Mouse (Mus musculus): ENCODE measurements around the gene Nt5c2.
"Not testable (repeated sequence)": the region's sequence is repeated elsewhere in the genome, so short reads cannot be mapped to it uniquely, and the experiment has no call there.

Gene Nt5c2

GRCm38 (mm10) chr19:46988231-46989087, 26.5 kb downstream of the Nt5c2 start:
- peak; percentile 54 for DNase-seq (ENCODE audit: low spot score)

DNA sequence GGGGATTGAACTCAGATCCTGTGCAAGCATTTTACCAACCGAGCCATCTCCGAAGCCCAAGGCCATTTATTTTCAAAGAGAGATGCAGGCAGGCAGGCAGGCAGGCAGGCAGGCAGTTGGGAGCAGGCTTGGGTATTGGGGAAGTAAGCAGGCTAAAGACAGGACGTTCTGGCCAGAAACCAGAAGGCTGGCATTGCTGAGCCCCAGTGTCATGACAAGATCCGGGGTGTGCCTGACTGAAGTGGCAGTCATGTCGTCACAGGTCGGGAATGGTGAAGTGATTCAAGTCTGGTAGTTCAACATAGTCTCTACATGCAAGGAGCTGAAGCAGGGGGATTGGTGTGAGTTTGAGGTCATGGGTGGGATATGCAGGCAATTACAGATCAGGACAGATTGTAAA, 27.3 kb downstream of the Nt5c2 start:
- no peak for DNase-seq (ENCODE audit: low spot score)

DNA sequence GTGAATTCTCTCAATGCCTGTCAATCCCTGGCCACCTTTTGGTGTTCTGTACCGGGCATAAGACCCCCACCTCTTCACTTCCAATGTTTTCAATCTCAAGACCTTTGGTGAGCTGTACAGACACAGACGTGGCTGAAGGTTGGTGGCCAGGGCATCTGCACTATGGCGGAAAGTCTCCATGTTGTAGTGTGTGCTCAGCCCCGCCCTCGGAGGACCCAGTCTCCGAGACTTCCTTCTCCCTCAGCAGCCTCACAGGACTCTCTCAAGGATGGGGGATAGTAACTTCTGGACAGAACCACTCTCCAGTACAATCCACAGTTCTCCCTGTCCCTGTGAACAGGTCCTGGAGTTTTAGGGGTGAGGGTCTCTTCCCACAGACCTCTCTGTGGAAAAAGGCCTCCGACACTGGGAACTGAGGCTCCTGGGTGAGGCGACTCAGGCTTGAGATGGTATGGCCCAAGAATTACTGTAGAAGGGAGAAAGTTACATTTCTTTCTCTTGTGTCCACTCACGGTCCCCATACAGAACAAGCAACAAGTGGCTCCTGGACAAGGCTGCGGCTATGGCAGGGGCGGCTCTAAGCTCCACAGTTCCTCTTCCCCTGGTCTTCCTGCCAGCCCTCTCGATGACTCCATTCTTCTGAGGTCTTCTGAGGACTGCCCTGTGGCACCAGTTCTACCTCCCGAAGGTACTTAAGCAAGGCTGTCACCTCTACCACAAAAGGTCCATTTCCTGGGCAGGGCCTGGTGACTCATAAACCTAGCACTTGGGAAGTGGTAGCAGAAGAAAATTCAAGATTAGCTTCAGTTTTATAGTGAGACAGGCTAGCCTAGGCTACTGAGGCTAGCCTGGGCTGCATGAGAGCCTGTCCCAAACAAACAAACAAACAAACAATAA, 30.0 kb downstream of the Nt5c2 start:
- no peak for DNase-seq (ENCODE audit: low spot score)

DNA sequence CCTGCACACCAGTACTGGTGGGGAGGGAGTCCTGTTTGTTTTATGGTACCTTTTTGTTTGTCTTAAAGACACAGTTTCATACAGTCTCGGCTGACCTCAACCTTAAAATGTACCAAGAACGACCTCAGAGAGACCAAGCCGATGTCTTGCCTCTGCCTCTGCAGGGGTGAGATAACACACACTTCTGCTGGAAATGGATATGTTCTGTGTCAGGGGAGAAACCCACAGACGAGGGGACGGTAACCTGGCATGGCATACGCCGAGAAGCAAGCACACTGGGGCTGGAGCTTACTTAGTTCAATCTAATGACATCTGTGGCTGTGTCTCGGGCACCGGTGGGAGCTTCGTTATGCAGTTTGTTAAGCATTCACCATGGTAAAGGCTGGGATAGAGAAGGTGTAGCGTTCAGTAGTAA, 31.0 kb downstream of the Nt5c2 start:
- DNase-seq (ENCODE audit: low spot score): no peak

- no peak for DNase-seq (ENCODE audit: low spot score)
These were observed 31.5 kb downstream of the Nt5c2 start for GRCm38 (mm10) chr19:46983352-46983965.

DNA sequence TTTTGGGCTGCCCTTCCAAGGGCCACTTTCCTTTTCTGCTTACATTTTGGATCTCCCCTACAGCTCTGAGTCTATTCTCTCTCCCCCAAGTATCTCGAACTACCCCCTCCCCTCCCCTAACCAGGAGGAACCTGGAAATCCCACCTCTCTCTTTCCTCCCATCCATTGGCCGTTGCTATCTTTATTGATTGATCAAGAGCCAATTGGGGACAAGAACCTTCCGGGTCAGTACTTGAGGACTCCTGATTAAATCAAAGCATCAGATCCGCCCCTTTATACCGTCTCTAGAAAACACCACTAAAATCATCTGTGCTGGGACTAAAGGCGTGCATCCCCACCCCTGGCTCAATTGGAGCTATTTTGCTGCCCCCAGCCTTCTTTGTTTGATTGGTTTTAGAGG, 33.5 kb downstream of the Nt5c2 start:
- DNase-seq (ENCODE audit: low spot score): no peak

DNA sequence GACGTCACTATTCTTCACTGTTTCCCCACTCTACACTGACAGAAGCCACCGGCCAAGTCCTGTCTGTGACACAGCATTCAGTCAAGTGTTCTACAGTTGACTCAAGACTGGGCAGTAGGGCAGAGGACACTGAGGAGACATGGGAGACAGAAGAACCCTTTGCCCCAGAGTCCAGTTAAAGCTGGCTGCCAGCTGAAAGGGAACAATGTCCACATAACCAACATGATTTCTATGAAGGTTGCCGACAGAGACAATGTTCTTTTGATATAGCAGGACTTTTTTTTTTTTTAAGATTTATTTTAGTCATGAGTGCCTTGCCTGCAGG, 35.2 kb downstream of the Nt5c2 start:
- DNase-seq (ENCODE audit: low spot score): no peak

GRCm38 (mm10) chr19:46978920-46979780, 35.8 kb downstream of the Nt5c2 start:
- no peak for DNase-seq (ENCODE audit: low spot score)

GRCm38 (mm10) chr19:46978069-46978468, 36.9 kb downstream of the Nt5c2 start:
- DNase-seq (ENCODE audit: low spot score): not testable (repeated sequence)

- DNase-seq (ENCODE audit: low spot score): no peak
These were observed 37.5 kb downstream of the Nt5c2 start for GRCm38 (mm10) chr19:46977460-46977859.

DNA sequence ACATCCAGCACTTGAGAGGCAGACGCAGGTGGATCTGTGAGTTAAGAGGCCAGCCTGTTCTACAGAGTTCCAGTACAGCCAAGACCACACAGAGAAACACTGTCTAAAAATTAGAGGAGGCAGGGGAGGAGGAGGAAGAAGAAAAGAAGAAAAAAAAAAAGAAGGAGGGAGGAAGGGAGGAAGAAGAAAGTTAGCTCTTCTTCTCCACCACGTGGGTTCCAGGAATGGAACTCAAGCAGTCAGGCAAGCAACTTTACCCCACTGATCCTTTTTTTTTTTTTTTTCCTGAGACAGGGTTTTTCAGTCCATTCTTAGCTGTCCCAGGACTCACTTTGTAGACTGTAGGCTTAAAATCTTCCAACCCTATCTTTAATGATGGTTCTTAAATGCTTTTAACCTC, 38.2 kb downstream of the Nt5c2 start:
- no peak for DNase-seq (ENCODE audit: low spot score)

DNA sequence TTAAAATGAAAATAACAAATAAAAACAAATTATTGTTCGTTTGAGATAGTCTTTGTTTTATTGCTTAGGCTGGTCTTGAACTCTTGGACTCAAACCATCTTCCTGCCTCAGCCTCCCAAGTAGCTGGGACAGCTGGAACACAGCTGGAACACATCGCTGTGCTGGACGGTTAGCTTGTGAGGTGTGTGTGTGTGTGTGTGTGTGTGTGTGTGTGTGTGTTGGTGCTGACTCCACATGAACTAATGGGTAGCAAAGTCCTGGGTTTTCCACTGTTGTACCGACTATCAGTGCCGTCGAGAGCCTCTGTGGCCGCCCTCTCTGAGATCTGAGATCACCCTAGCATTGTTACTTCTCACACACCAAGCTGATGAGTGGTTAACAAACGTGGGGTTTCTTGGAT, 39.0 kb downstream of the Nt5c2 start:
- DNase-seq (ENCODE audit: low spot score): no peak

DNA sequence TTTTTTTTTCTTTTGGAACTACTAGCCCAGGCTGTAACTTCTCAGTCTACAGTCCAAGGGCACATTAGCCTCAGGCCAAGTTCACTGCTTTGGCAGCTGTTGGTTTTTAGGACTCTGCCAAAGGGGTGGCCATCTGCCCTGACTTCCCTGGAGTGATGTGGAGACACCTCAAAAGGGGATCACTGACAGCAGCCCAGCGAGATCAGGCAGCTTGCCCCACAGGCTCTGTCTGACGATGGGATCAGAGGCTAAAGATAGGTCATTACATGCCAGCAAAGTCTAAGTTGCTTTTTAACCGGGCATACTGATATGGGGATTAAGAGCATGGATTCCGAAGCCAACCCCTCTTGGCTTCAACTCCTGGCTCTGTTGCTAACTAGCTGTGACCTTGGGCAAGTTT, 39.4 kb downstream of the Nt5c2 start:
- DNase-seq (ENCODE audit: low spot score): peak; percentile 33

DNA sequence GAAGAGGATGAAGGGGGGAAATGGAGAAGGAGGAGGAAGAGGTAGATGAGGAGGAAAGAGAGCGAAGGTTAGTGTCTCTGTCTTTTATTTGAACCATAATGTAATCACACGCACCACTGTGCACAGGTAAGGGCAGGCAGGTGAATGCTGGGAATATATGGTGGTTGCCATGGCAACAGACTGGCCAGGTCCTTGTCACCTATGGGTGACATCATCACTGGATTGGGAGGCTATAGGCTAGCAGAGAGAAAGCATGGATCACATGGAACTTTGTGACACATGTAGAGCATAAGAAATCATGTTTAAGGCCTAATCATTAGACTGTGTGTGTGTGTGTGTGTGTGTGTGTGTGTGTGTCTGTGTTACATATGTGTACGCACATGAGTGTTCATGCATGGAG, 42.8 kb downstream of the Nt5c2 start:
- DNase-seq (ENCODE audit: low spot score): no peak

- DNase-seq (ENCODE audit: low spot score): no peak
These were observed 43.2 kb downstream of the Nt5c2 start for GRCm38 (mm10) chr19:46971712-46972111.

DNA sequence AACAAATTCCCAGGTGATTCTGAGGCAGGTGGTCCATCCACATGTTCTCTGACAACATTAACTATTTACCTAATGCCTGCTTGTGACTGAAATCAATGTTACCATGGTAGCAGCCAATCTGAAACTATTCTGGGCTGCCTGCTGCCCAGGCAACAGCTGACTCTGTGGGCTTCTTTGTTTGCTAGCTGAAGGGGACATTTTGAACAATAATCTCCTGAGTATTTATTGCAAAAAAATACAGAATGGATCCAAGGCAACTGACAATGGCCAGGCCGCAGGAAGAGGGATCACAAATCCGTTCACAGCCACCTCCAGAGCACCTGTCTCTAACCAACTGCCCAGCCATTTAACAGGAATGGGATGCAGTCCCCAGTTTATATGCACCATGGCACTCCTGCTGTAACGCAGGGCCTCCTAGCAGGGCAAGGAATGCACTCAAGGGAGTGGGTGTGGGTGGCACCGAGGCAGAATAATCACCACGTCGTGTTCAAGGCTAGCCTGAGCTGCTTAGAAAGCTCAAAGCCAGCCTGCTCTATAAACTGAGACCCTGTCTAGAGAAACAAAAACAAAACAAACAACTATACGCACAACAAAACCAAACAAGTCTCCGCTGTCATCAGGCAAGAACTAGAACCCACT, 43.8 kb downstream of the Nt5c2 start:
- no peak for DNase-seq (ENCODE audit: low spot score)

DNA sequence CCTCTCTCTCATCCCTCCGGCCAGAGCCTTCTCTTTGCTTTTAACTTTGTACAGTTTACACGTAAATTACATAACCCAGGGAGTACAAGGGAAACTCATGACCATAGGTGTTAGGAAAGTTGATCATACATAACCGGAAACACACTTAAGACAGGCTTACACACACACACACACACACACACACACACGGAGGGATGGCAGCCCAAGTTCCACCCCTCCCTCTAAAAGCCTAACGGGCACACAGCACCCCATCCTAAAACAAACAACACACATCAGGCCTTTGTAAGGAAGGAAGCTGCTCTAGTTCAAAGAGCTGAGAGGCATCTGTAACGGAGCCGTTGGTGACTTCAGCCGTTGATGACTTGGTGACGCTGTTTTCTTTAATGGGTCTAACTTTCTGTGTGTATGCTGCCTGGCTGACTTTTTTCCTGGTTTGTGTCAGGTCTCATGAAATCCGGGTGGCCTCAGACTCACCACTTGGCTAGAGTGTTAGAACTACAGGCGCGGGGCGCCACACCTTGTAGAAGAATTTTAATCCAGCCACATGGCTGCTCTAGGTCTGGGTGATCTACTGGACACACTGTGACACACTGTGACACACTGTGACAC, 44.7 kb downstream of the Nt5c2 start:
- no peak for DNase-seq (ENCODE audit: low spot score)

GRCm38 (mm10) chr19:46969286-46969985, 45.5 kb downstream of the Nt5c2 start:
- no peak for DNase-seq (ENCODE audit: low spot score)

DNA sequence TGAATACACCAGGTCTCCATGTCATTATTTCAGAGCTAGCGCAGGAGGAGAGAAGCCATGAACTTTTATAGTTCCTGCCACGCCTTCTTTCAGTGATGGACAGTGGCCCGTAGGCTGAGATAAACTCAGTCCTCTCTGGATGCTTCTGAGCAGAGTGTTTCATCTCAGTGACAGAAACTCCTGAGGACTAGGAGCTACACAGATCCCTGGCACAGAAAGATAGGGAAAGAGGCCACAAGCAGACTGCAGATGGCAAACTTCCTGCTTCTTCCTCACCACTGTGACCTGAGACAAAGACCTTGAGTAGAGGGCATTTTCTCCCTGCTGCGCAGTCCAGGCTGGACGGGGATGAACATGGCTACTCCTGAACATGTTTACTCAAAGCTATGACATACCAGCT, 46.1 kb downstream of the Nt5c2 start:
- no peak for DNase-seq (ENCODE audit: low spot score)

DNA sequence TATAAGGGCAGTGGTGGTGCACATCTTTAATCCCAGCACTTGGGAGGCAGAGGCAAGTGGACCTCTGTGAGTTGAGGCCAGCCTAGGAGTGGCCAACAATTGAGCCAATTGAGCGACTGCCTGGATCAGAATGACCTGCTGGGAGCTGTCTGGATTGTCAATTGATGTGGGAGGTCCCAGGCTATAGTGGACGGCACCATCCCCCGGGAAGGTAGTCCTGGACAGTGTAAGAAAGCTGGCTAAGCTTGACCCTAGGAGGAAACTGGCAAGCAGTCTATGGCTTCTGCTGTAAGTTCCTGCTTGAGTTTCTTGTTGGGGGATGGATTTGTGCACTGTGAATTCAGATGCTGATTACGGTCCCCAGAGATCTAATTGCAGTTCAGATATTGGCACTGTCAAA, 47.1 kb downstream of the Nt5c2 start:
- DNase-seq (ENCODE audit: low spot score): no peak

Data from ovary, adult 18-20 months (tissue).